Mouse (Mus musculus) forebrain, postnatal 0 days (tissue): ENCODE measurements at regions not wholly inside any gene's neighbourhood (a gene's known extent, or its start where the extent isn't known, plus 50 kb on each side); places are given as distances from the start of the nearest gene placed in this dataset.
"Not testable (repeated sequence)": the region's sequence is repeated elsewhere in the genome, so short reads cannot be mapped to it uniquely, and the experiment has no call there.

Experiments used
- ATAC-seq: fragments of 200-750 bp; cut with Nextera tagmentation; 2 replicates; pipeline ENCODE4 v1.8.0; 2017; ENCODE audit warnings: mild to moderate bottlenecking, moderate library complexity
- DNase-seq: peaks from one replicate; pipeline ENCODE4 v3.0.0-alpha.2; 2015
- H3K27ac ChIP-seq: fragments of 300-500 bp; sonication (generic); 2 replicates; pipeline ENCODE4 v1.5.1; 2014; ENCODE audit warnings: low read depth, mild to moderate bottlenecking, antibody characterized with exemption, low read length, moderate library complexity, mixed read lengths
- H3K27me3 ChIP-seq: fragments of 300-500 bp; sonication (generic); 2 replicates; pipeline ENCODE4 v1.6.1; 2014; ENCODE audit warnings: mild to moderate bottlenecking, low read length, mixed read lengths; ENCODE audit not compliant: insufficient read depth
- H3K36me3 ChIP-seq: fragments of 300-500 bp; sonication (generic); 2 replicates; pipeline ENCODE4 v1.6.1; 2014; ENCODE audit warnings: mild to moderate bottlenecking, moderate library complexity; ENCODE audit not compliant: insufficient read depth
- H3K4me1 ChIP-seq: fragments of 300-500 bp; sonication (generic); 2 replicates; pipeline ENCODE4 v1.6.1; 2014; ENCODE audit warnings: antibody characterized with exemption; ENCODE audit not compliant: insufficient read depth
- H3K4me2 ChIP-seq: fragments of 300-500 bp; sonication (generic); 2 replicates; pipeline ENCODE4 v1.6.1; 2014; ENCODE audit warnings: low read depth, mild to moderate bottlenecking, moderate library complexity
- H3K4me3 ChIP-seq: fragments of 300-500 bp; sonication (generic); 2 replicates; pipeline ENCODE4 v1.5.1; 2014; ENCODE audit warnings: low read depth, low read length, mixed read lengths
- H3K9ac ChIP-seq: fragments of 300-500 bp; sonication (generic); 2 replicates; pipeline ENCODE4 v1.6.1; 2014; ENCODE audit warnings: mild to moderate bottlenecking
- H3K9me3 ChIP-seq: fragments of 300-500 bp; sonication (generic); 2 replicates; pipeline ENCODE4 v1.6.1; 2016; ENCODE audit warnings: low read length
- CTCF ChIP-seq: sonication (generic); IDR thresholded peaks from 2 replicates; pipeline ENCODE4 v1.5.1; 2016; ENCODE audit warnings: antibody characterized with exemption, control low read depth, low read depth
- WGBS: fragments of 180-500 bp; shearing (Covaris S2); extraction: QIAGEN DNeasy Blood & Tissue Kit; methylation state at CpG from one replicate; pipeline ENCODE4 v1.1.7; 2014; 5-methylcytosine and 5-hydroxymethylcytosine counted together

DNA sequence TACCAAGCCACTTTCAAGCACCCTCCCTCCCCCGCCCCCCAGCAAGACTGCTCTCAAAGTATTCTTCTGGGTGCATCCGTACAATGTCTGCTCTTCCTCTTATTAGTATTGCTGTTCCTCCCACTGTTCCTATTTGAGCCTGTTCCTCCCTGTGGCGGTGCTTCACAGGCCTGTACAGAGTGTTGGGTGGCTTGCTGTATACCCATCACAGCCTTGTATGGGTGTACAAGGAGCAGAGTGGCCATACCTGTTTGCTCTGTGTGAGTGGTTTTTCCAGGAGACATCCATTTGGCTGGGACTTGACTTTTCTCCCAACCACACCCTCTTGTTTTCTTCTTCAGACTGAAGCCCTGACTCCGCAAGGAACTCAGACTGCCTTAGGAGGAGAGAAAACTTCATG is 61.7 kb upstream of the Map3k1 start:
- DNase-seq (no peak), ATAC-seq (no peak)
- no peak overlapping the region for H3K27ac ChIP-seq
- no peak overlapping the region for H3K4me2 ChIP-seq
- no peak overlapping the region for H3K4me3 ChIP-seq
- no peaks in the 10 kb centered on the region for H3K4me1 ChIP-seq
- 0 out of 2 replicates have a peak, but pooled peaks cover 6% of the 10 kb centered on the region for H3K9me3 ChIP-seq
- H3K9ac ChIP-seq = no peak overlapping the region
- H3K36me3 ChIP-seq = no peaks in the 10 kb centered on the region
- 81% methylated on average over 4 of the region's 4 CpGs for WGBS
- no peak for TF ChIP-seq CTCF
- no peaks in the 10 kb centered on the region for H3K27me3 ChIP-seq

DNA sequence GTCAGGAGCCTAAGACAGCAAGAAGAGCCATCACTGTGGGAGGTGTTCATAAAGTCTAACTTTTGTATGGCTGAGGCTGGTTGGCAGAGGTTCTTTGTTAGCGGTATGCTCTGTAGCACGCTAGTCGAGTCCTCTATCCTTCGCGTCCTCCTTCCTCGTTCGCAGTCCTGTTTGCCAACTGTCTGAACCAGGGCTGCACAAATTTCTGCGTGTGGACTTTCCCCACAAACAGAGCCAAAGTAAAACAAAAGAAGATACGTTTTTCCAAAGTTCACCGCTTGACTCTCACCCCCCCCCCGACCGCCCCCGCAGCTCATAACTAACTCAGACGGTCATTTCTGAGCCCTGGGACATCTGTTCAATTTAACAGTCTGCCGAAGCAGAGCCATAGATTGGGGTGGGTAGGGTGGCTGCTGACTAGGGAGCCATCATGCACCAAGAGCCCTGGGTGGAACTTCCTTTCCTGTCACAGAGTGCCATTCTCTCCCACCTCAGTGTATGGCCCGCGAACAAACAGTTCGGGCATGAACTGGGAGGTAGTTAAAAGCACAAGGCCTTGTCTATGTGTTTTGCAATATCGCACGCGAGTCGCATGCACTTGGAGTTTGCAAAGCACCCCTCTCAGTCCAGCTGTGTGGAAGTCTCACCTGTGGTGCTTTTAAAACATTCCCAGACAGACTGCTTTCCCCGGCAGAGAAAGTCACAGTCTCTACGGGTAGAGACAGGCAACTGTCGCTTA is 63.0 kb upstream of the Map3k1 start:
- ATAC-seq (no peak), DNase-seq (no peak)
- no peak for TF ChIP-seq CTCF
- no peaks in the 10 kb centered on the region for H3K27me3 ChIP-seq
- WGBS = 93% methylated on average over 25 of the region's 25 CpGs
- H3K4me3 ChIP-seq = no peak overlapping the region
- no peaks in the 10 kb centered on the region for H3K36me3 ChIP-seq
- no peak overlapping the region for H3K27ac ChIP-seq
- H3K4me2 ChIP-seq = no peak overlapping the region
- 0 out of 2 replicates have a peak, but pooled peaks cover 6% of the 10 kb centered on the region for H3K9me3 ChIP-seq
- H3K4me1 ChIP-seq = no peaks in the 10 kb centered on the region
- no peak overlapping the region for H3K9ac ChIP-seq

DNA sequence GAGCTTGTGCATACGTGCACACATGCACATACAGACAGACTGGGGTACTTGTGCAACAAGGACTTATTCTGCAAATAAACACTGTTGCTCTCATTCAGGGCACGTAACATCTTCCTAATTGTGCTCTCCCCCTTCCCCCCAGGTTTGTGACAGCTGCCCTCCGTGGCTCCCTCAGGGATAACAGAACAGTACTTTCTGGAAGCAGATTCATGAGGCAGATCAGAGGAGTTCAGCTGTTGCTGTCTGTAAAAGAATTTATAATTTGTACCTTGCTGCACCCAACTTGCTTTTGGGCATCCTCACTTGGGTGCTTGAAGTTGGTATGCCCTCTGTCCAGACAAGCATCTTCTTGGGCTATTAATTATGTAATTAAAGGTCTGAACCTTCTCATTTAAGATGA is 65.5 kb upstream of the Map3k1 start:
- no peak for TF ChIP-seq CTCF
- Histone ChIP-seq H3K36me3 (no peaks in the 10 kb centered on the region), H3K9ac (no peak overlapping the region), H3K4me1 (no peaks in the 10 kb centered on the region), H3K27ac (no peak overlapping the region), H3K27me3 (no peaks in the 10 kb centered on the region), H3K4me3 (no peak overlapping the region), H3K9me3 (0 out of 2 replicates have a peak, but pooled peaks cover 6% of the 10 kb centered on the region), H3K4me2 (no peak overlapping the region)
- 86% methylated on average over 3 of the region's 3 CpGs for WGBS
- ATAC-seq (no peak), DNase-seq (no peak)

DNA sequence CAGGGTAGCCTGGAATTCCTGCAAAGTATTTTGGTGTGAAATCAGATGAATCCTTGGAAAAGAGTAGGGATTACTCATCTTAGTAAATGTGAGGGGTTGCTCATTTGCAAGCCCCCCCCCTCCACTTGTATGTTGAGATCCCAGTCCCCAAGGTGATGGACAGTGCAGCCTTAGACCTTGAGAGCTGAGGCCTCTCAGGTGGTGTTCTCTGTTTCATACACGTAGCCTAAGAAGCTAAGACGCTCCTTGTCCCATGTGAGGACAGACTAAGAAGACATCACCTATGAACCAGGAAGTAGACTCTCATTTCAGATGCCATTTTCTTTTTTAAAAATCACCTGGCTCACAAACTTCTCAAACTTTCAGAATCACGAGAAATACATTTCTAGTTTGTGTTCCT is 67.6 kb upstream of the Map3k1 start:
- Histone ChIP-seq H3K9me3 (0 out of 2 replicates have a peak, but pooled peaks cover 6% of the 10 kb centered on the region), H3K4me1 (no peaks in the 10 kb centered on the region), H3K27ac (no peak overlapping the region), H3K4me2 (no peak overlapping the region), H3K4me3 (no peak overlapping the region), H3K9ac (no peak overlapping the region), H3K36me3 (no peaks in the 10 kb centered on the region), H3K27me3 (no peaks in the 10 kb centered on the region)
- TF ChIP-seq CTCF = no peak
- ATAC-seq (no peak), DNase-seq (no peak)
- WGBS = 85% methylated on average over 3 of the region's 3 CpGs

DNA sequence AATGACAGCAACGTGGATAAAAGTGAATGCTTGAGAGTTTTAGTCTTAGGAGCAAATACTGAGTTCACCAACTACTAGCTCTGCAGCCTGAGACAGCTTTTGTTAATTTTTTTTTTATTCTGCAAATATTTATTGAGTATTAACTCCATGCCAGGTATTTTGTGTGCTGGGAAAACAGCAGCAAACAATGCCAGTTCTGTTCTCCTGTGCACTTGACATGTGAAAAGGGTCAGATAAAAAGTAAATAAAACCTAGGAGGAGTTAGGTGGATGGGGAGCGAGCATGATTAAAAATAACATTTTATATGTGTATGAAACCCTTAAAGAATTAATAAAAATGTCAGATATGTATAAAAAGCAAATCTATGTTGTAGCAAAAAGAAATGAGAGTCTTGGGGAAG is 68.1 kb upstream of the Map3k1 start:
- Histone ChIP-seq H3K4me3 (no peak overlapping the region), H3K36me3 (no peaks in the 10 kb centered on the region), H3K27ac (no peak overlapping the region), H3K9me3 (0 out of 2 replicates have a peak, but pooled peaks cover 6% of the 10 kb centered on the region), H3K4me2 (no peak overlapping the region), H3K27me3 (no peaks in the 10 kb centered on the region), H3K9ac (no peak overlapping the region), H3K4me1 (no peaks in the 10 kb centered on the region)
- TF ChIP-seq CTCF = no peak
- WGBS = 82% methylated on average over 2 of the region's 2 CpGs
- no peak for ATAC-seq
- DNase-seq = no peak

DNA sequence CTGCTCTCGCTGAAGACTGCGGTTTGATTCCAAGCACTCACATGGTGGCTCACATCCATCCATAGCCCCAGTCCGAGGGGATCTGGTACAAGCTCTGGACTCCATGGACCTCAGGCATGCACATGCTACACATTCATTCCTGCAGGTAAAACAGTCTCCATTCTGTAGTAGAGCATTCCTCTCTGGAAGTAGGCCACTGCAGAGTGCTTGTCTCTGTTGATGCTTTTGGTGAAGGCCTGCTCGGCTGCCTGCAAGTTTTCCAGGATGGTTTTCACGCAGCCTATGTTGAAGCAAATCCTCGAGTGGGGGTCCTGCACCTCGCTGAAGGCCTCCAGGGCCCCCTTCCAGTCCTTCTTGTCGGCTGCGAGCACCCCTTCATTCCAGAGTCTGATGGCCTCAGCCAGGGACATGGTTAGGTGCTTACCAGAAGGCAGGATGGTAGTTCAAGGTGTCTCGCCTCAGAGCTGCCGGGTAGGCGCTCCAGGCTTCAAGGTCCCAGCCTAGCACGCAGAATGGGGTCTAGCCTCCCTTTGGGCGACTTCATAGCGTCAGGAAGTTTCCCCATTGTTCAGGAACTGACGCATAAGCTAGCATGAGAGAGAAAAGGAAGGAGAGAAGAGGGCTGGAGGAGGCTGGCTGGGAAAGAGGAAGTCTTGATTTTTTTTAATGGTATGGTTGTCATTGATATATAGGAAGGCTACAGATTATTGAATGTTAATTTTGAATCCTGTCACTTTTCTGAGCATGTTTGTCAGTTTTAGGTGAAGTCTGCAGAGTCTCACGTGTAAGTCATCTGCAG is 75.2 kb upstream of the Map3k1 start:
- H3K4me3 ChIP-seq, DNase-seq, H3K9ac ChIP-seq, ATAC-seq, H3K4me1 ChIP-seq, H3K4me2 ChIP-seq, H3K27ac ChIP-seq, H3K9me3 ChIP-seq, H3K27me3 ChIP-seq, H3K36me3 ChIP-seq: not testable (repeated sequence)
- WGBS = 88% methylated on average over 17 of the region's 17 CpGs

DNA sequence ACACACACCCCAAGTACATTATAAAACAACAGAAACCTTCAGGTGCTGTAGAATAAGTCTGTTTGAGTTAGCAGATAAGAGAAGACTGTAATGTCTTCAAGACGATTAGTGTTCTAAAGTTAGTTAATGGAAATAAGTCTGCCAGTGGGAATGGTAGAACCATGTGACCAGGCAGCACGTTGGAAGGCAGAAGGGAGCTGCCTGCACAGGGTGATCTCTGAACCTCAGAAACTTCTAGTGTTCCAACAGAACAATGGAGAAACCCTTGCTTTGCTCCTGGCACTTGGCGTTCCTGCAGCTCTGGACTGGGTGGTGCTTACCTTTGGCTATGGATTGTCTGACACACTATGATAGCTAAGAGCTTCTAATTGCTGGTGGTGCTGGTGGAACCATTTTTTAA is 82.0 kb upstream of the Map3k1 start:
- no peak for TF ChIP-seq CTCF
- H3K9ac ChIP-seq = no peak overlapping the region
- ATAC-seq = no peak

More for the DNA sequence above, 82.0 kb upstream of the Map3k1 start:
- no peak for DNase-seq
- 68% methylated on average over 3 of the region's 3 CpGs for WGBS
- Histone ChIP-seq H3K9me3 (no peaks in the 10 kb centered on the region), H3K4me2 (no peak overlapping the region), H3K4me1 (no peaks in the 10 kb centered on the region), H3K27me3 (peaks cover 6% of the 10 kb centered on the region; the same call in 1 of the 2 replicates), H3K4me3 (no peak overlapping the region), H3K36me3 (no peaks in the 10 kb centered on the region), H3K27ac (no peak overlapping the region)
